Mouse (Mus musculus) testis, adult 2 months (tissue): ENCODE measurements around the gene Arhgef40.

ENCODE experiments used
- CTCF ChIP-seq: fragments of 200-500 bp; IDR thresholded peaks from 2 replicates; pipeline ENCODE4 v1.5.1; 2012; ENCODE audit warnings: low read depth, mild to moderate bottlenecking, inconsistent platforms, low read length, moderate library complexity; ENCODE audit not compliant: control insufficient read depth, insufficient read depth, insufficient replicate concordance
- POLR2A ChIP-seq: fragments of 200-500 bp; IDR thresholded peaks from 2 replicates; pipeline ENCODE4 v1.6.1; 2012; ENCODE audit warnings: low read depth, mild to moderate bottlenecking, inconsistent platforms, low read length, moderate library complexity; ENCODE audit not compliant: control insufficient read depth

DNA sequence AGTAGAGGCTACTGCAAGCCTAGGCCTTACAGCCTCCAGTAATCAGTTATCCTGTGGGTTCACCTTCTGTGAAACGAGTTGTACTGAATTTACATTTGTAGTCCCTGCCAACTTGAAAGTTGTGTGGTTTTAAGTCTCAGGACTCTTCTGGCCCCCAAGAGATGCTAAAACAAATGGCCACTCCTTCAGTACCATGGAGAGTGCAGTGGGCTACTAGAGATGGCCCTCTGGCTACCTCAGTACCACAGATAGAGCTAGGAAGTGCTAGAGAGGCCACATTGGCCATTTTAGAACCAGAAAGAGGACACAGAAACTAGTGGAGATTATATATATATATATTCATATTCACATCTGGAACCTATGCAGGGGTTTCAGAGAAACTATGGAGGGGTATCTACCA lies 27.2 kb downstream of the Arhgef40 start:
- TF ChIP-seq CTCF (no peak), POLR2A (no peak)
